Mouse (Mus musculus) heart, postnatal 0 days (tissue): ENCODE results near the gene Tns1.

Source experiments
- CTCF ChIP-seq: IDR thresholded peaks from 2 replicates; pipeline ENCODE4 v1.5.1; 2016; ENCODE audit warnings: antibody characterized with exemption, control low read depth, low read depth
- EP300 ChIP-seq: IDR thresholded peaks from 2 replicates; pipeline ENCODE4 v1.6.1; 2016; ENCODE audit warnings: antibody characterized with exemption, low read depth

DNA sequence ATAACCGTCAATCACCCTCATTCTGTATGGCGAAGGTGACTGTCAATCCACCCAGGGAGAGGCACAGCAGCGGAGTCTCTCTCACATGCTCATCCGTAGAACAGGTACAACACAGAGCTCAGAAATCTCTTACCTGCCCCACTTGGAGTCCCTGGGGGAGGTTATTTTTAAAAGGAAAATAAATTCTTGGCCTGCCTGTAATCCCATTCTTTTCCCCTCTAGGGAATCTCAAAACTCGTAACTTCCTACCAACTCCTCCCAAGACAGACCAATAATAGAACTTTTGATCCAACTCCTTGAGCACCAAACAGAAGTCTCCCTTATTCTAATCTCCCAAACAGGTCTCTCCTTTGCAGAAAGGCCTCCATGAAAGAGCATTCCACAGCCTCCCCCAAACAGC, 124.7 kb downstream of the Tns1 start:
- TF ChIP-seq CTCF (no peak), EP300 (no peak)
